Mouse (Mus musculus): ENCODE results near the gene Pramel7.

- TF ChIP-seq CTCF (conservative IDR thresholded peaks at IDR 0.05; ENCODE audit: insufficient read depth, insufficient read length, low read depth, low read length) (no peak), POLR2A (IDR thresholded peaks at IDR 0.05; ENCODE audit: low read depth, low read length) (no peak)
Observed at GRCm38 (mm10) chr2:87545442-87545841, 48.5 kb upstream of the Pramel7 start, which contains the start of gene Olfr1128.
